Comparison of ENCODE assay signal across 1 mouse cellular context in the genomic region with DNA sequence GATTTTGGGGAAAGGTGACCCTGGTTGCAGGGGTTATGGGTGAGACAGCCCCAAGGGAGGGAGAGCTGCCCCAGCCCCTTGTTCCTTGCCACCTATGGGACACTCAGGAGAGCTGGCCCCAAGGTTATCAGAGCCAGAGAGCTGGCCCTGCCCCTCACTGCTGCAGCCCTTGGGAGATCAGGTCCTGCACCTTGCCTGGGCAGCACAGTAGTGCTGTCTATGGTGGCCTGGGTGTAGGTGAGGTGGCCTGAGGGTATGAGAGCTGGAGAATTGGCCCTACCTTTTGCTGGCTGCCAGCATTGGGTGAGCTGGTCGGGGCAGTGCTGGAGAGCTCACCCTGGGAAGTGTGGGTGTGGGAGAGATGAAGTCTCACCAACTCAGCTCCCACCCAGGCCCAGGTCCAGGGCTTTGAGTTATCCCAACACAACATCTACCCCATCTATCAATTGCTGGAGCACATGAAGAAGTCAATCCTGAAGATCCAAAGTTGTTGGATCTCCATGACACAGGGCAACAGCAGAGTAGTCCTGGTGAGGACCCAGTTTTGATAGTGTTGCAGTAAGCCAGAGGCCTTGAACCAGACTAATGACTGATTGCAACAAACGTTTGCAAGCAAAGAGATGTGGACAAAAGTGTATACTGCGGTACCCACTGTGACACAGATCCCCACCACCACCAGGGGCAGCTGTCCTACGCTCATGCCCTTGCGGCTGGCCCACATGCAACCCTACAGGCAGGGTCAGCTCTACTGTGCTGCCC.
TF ChIP-seq lines count a peak whose summit lies in the region.

No protein-coding gene starts in this region.

TF ChIP-seq in CH12.LX, 34 proteins besides CTCF, POLR2A, EP300 and RAD21 (continued from another document):
- TF ChIP-seq POLR2AphosphoS2 (IDR thresholded peaks at IDR 0.05; ENCODE audit: low read depth, low read length): 0 out of 2 replicates have a peak, but pooled peaks have one; percentile 66
